Mouse (Mus musculus): ENCODE measurements around the gene Wfdc16. TPM values are rescaled to one million over a fixed set of nuclear protein-coding genes. Genes with fewer than 3 reads are reported as not detected.
"Not testable (repeated sequence)": the region's sequence is repeated elsewhere in the genome, so short reads cannot be mapped to it uniquely, and the experiment has no call there.

Wfdc16 gene
- total RNA-seq, 2 experiments from 2014 or later: not detected

DNA sequence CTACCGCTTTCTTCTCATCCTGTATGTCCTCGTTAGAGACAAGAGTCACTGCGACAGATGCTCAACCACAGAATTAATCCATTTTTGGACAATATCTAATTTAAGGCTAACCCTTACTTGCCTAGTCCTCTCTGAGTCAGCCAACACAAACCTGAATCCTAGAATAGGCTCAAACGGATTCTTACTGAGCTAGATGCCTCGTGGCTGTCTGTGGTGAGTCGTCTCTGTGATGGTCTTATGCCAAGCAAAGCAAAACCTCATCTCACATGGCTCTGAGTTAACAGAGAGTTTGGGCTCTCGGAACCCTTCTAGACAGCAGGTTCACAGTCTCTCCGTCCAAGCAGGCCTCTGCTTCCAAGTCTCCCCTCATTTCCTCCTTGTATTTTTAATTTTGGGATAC lies 34.2 kb downstream of the Wfdc16 start:
- no peak for DNase-seq
- intact Hi-C loops (cut with DNase I): no loop called here

DNA sequence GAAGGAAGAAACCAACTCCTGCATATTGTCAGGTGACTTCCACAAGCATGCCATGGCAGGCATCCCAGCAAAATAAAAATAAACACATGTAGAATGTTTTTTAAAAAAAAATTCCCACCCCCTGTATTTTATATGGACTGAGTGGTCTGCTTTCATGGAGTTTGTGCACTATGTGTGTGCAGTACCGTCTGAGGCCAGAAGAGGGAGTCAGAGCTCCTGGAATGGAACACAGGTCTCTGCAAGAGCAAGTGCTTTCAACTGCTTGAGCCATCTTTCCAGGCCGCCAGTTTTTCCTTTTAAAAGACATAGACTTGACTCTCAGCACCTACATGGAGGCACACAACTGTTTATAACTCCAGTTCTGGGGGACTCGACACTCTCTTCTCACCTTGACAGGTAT lies 35.1 kb downstream of the Wfdc16 start:
- intact Hi-C loops (cut with DNase I): no loop called here

DNA sequence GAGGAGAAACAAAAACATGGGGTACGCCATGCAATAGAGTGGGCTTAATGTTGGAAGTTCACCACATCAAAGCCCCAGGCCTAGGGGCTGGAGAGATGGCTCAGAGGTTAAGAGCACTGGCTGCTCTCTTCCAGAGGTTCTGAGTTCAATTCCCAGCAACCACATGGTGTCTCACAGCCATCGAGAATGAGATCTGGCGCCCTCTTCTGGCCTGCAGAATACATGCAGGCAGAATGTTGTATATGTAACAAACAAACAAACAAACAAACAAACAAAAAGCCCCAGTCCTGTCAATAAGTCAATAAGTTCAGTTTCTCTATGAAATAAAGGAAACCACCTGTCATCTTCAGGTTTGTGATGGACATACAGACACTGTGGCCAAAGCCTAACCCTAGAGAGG lies 38.4 kb downstream of the Wfdc16 start:
- no peak for DNase-seq
- intact Hi-C loops (cut with DNase I): no loop called here

More for the DNA sequence above, 35.1 kb downstream of the Wfdc16 start:
- DNase-seq: no peak

DNA sequence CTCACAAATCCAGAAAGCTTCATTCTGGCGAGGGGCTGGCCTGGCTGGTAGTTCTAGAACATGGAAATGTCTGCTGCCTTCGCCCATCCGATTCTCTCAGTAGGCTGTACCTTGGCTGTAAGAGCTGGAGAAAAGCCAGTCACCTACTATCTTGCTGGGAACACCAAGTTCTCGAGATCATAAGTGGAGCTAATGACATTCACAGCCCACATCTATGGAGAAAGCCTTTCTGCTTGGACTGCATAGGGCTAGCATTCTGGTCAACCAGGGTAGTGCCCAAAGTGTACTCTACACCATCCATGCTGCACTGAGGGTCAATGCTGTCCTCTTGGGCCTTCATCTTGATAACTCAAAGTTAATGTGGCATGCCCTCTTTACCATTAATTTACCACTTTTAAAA lies 45.1 kb downstream of the Wfdc16 start, which contains the start of gene Eppin:
Gene Eppin (minus strand): TSS at position 101 of the 400 bp plus-strand sequence.
- intact Hi-C loops (cut with DNase I): loop anchor here (5.0 kb wide), 1 partner anchor 204 kb away; no protein-coding TSS in a partner anchor
- DNase-seq: no peak

DNA sequence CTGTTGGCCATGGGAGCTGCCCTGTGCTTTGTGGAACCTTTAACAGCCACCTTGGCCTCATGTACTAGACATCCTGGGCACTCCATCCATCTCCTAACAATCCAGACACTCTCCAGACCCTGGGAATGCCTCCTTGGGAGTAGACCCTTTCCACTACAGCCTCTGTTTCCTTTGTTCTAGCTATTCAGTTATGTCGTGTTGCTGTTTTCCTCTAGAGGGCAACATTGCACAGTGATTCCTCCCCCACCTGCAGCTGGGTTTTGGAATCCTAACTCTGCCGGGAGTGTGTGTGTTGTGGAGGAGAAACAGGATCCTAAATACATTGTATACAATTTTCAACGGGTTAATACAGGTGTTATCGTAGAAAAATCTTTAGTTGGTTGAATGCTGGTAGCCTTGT lies 46.6 kb downstream of the Wfdc16 start:
- peak in 1 of 2 experiments; percentile 37 for DNase-seq
- intact Hi-C loops (cut with DNase I): loop anchor here (1.0 to 5.0 kb wide), 2 partner anchors 134 to 205 kb away; no protein-coding TSS in a partner anchor

DNA sequence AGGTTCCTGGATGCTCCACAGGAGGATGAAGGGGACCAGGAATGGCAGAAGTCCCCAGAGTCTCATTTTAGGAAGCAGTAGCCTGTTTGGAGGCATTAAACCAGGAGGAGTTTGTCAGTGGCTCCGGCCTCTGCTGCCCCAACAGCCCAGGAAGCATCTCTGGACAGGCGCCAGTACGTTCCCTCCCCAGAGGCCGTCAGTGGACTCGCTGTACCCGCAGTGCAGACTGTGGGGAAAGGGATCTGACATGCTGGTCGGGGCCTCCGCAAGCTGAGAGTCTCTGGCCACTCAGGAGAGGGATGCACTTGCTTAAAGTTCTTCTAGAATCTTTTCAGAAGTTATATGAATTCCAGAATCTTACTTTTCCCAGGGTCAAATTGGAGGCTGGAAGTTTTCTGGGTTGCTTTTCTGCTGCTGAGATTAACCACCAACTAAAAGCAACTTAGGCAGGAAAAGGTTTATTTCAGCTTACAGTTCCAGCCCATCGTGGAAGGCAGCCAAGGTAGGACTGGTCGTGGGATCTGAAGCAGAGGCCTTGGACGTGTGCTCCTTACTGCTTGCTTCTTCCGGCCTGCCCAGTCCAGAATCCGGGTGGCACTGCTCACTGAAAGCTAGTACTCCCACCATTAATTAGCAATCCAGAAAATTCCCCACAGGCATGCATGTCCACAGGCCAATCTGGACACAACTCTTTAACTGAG lies 53.4 kb downstream of the Wfdc16 start, which contains the start of gene Wfdc6a:
Gene Wfdc6a (minus strand): TSS at position 423 of the 701 bp plus-strand sequence.
- intact Hi-C loops (cut with DNase I): not testable (repeated sequence)
- peak; percentile 47 for DNase-seq

Other genes starting within 250 kb of the Wfdc16 start
- gene Slpi, start 249.7 kb downstream of the Wfdc16 start, total RNA-seq (2021): 1 to 10 TPM; 1.4 to 3.6 TPM
- not detected for gene Rbpjl, start 235.7 kb downstream of the Wfdc16 start, total RNA-seq (2021)
- 1 to 10 TPM; 1.2 to 1.5 TPM for gene Matn4, start 233.6 kb downstream of the Wfdc16 start, total RNA-seq (2021)
- gene Sdc4, start 194.9 kb downstream of the Wfdc16 start, total RNA-seq (2021): 10 to 100 TPM; 20.0 to 27.0 TPM
- gene Sys1, start 181.8 kb downstream of the Wfdc16 start, total RNA-seq (2021): 10 to 100 TPM; 21.2 to 21.9 TPM
- 1 to 10 TPM; 3.0 to 5.3 TPM for gene Gm20458, start 177.8 kb downstream of the Wfdc16 start, total RNA-seq (2021)
- gene Trp53tg5, start 165.1 kb downstream of the Wfdc16 start, total RNA-seq (2021): not detected
- gene Dbndd2, start 152.7 kb downstream of the Wfdc16 start, total RNA-seq (2021): 10 to 100 TPM; 17.9 to 19.0 TPM
- 10 to 100 TPM; 43.1 to 45.9 TPM for gene Pigt, start 141.3 kb downstream of the Wfdc16 start, total RNA-seq (2021)
- gene Wfdc2, start 76.4 kb downstream of the Wfdc16 start, total RNA-seq (2021): 10 to 100 TPM in 1 of 2 experiments, not detected in 1; 14.8 TPM
- not detected for gene Spint3, start 65.3 kb downstream of the Wfdc16 start, total RNA-seq (2021)
- gene Wfdc6a, start 53.3 kb downstream of the Wfdc16 start, total RNA-seq (2021): under 1 TPM; 0.29 to 0.48 TPM
- gene Eppin, start 45.2 kb downstream of the Wfdc16 start, total RNA-seq (2021): not detected
- not detected for gene Wfdc6b, start 25.3 kb downstream of the Wfdc16 start, total RNA-seq (2021)
- not detected for gene Wfdc8, start 25.2 kb downstream of the Wfdc16 start, total RNA-seq (2021)
- gene Wfdc10, start 17.2 kb upstream of the Wfdc16 start, total RNA-seq (2021): not detected
- gene Wfdc9, start 17.8 kb upstream of the Wfdc16 start, total RNA-seq (2021): not detected
- gene Wfdc11, start 35.3 kb upstream of the Wfdc16 start, total RNA-seq (2021): not detected
- not detected for gene Wfdc13, start 46.3 kb upstream of the Wfdc16 start, total RNA-seq (2021)
- not detected for gene Spint4, start 59.7 kb upstream of the Wfdc16 start, total RNA-seq (2021)
- gene Spint5, start 76.5 kb upstream of the Wfdc16 start, total RNA-seq (2021): not detected
- under 1 TPM; 0.22 to 0.33 TPM for gene Wfdc3, start 107.1 kb upstream of the Wfdc16 start, total RNA-seq (2021)
- gene Dnttip1, start 107.2 kb upstream of the Wfdc16 start, total RNA-seq (2021): 10 to 100 TPM; 29.4 to 30.2 TPM
- gene Ube2c, start 131.1 kb upstream of the Wfdc16 start, total RNA-seq (2021): 10 to 100 TPM; 10.8 to 19.5 TPM
- not detected for gene Tnnc2, start 141.2 kb upstream of the Wfdc16 start, total RNA-seq (2021)
- gene Snx21, start 147.0 kb upstream of the Wfdc16 start, total RNA-seq (2021): 10 to 100 TPM; 20.8 to 23.0 TPM
- 10 to 100 TPM; 11.2 to 11.3 TPM for gene Acot8, start 166.1 kb upstream of the Wfdc16 start, total RNA-seq (2021)
- gene Zswim3, start 166.3 kb upstream of the Wfdc16 start, total RNA-seq (2021): 1 to 10 TPM; 2.4 to 2.6 TPM
- 1 to 10 TPM; 3.7 to 5.0 TPM for gene Zswim1, start 183.9 kb upstream of the Wfdc16 start, total RNA-seq (2021)
- gene Spata25, start 189.7 kb upstream of the Wfdc16 start, total RNA-seq (2021): 1 to 10 TPM in 1 of 2 experiments, under 1 TPM in 1; 0.86 to 1.0 TPM
- gene Ctsa, start 194.1 kb upstream of the Wfdc16 start, total RNA-seq (2021): 100 to 1,000 TPM in 1 of 2 experiments, 10 to 100 TPM in 1; 97.7 to 103 TPM
- 10 to 100 TPM; 34.6 to 34.7 TPM for gene Neurl2, start 194.7 kb upstream of the Wfdc16 start, total RNA-seq (2021)
- gene Pltp, start 218.9 kb upstream of the Wfdc16 start, total RNA-seq (2021): 10 to 100 TPM; 43.7 to 58.5 TPM
- 10 to 100 TPM; 33.0 to 33.6 TPM for gene Pcif1, start 240.5 kb upstream of the Wfdc16 start, total RNA-seq (2021)